ENCODE assay signal across 7 mouse cellular contexts in the genomic region with DNA sequence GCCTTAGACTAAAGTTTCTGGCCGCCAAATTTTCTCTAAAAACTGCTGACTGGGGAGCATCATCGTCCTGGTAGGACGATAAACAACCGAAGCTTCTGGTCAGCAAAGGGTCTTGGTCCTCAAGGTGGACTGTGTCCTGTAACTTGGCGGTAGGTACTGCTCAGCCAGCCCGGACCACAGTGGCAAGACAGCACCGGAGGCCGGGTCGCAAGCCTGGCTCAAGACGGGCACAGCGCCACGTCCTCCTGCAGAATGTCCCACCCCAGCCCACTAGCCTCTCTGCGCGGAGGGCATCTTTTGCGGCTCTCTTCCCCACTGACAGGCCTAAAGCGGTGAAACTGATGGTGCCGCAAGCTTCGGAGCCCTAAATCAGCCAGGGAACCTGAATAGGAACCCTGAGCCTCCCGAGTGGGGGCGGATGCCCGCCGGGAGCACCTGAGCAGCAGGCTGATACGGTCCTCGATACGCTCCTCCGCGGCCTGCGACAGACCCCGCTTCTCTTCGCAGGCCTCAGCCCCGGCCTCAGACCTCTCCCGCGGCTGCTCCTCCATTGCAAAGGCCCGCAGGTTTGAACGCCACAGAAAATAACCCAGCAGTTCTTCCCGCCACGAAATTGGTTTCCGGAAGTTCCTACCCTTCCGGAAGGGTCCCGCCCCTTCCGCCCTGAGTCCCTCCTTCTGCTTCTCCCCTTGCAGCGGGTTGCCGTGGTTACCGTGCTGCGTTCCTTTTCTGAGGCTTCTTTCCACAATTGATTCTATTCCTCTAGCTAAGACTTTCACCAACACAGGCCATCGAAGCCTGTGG. TPM values are rescaled to one million over a fixed set of nuclear protein-coding genes. Genes with fewer than 3 reads are reported as not detected.
DNase-seq lines count a peak whose midpoint lies in the region; ATAC-seq and TF ChIP-seq lines count a peak whose summit lies in the region.

TSS of gene Cenph (minus strand) at position 648 of the 804 bp plus-strand sequence.

- DNase-seq in adrenal gland, postnatal 25 days = peak; percentile 87
- peak; percentile 85 to 86 for DNase-seq in heart, adult 2 months
- DNase-seq in kidney, adult 8-10 months = peak; percentile 77 to 84
- DNase-seq in spleen, postnatal 10 days (ENCODE audit: low spot score in 2 of 2) = peak; percentile 74 to 92

- H3K79me2 ChIP-seq in heart, adult 2 months (replicated peaks; ENCODE audit: control insufficient read depth, insufficient read depth, low read length) = no peaks in the 10 kb centered on the region

- ATAC-seq in embryonic facial prominence, embryonic 12.5 days (ENCODE audit: insufficient number of reproducible peaks, insufficient read depth, low FRiP score, low TSS enrichment) = peak; percentile 81
- ATAC-seq in limb, embryonic 13.5 days (ENCODE audit: low FRiP score, low read depth) = peak; percentile 94
- peak; percentile 98 for ATAC-seq in midbrain, embryonic 16.5 days

- TF ChIP-seq EP300 in heart, adult 2 months (IDR thresholded peaks at IDR 0.05; ENCODE audit: insufficient read depth, low read depth, low read length) = 0 out of 2 replicates have a peak, but pooled peaks have one; percentile 10

- H3K9ac ChIP-seq in embryonic facial prominence, embryonic 12.5 days = peak within 1 kb of the TSS; percentile 70
- H3K9ac ChIP-seq in heart, adult 2 months (ENCODE audit: low read depth, low read length) = peak within 1 kb of the TSS; percentile 59
- H3K9ac ChIP-seq in limb, embryonic 13.5 days = peak within 1 kb of the TSS; percentile 84
- H3K9ac ChIP-seq in midbrain, embryonic 16.5 days (ENCODE audit: low read depth, low read length) = peak within 1 kb of the TSS; percentile 66

- H3K27me3 ChIP-seq in embryonic facial prominence, embryonic 12.5 days = no peaks in the 10 kb centered on the region
- H3K27me3 ChIP-seq in heart, adult 2 months (ENCODE audit: control insufficient read depth, insufficient read depth, low read length) = no peaks in the 10 kb centered on the region
- H3K27me3 ChIP-seq in limb, embryonic 13.5 days = no peaks in the 10 kb centered on the region
- no peaks in the 10 kb centered on the region for H3K27me3 ChIP-seq in midbrain, embryonic 16.5 days (ENCODE audit: control insufficient read depth, insufficient read depth, low read depth, low read length)

- 0 out of 2 replicates have a peak, but pooled peaks have one; percentile 29 for TF ChIP-seq POLR2A in heart, adult 2 months (IDR thresholded peaks at IDR 0.05; ENCODE audit: insufficient read depth, low read depth, low read length)

- 0 out of 2 replicates have a peak within 1 kb of the TSS, but pooled peaks have one; percentile 42 for H3K27ac ChIP-seq in embryonic facial prominence, embryonic 12.5 days
- H3K27ac ChIP-seq in heart, adult 2 months = peak within 1 kb of the TSS; percentile 3; the same call in 1 of the 2 replicates
- H3K27ac ChIP-seq in limb, embryonic 13.5 days = peak within 1 kb of the TSS; percentile 61; the same call in 1 of the 2 replicates
- peak within 1 kb of the TSS; percentile 33 for H3K27ac ChIP-seq in midbrain, embryonic 16.5 days (ENCODE audit: low read length)

- TF ChIP-seq CTCF in heart, adult 2 months (IDR thresholded peaks at IDR 0.05) = no peak

- peaks cover 16% of the 10 kb centered on the region for H3K4me1 ChIP-seq in embryonic facial prominence, embryonic 12.5 days
- peaks cover 1% of the 10 kb centered on the region; the same call in 1 of the 2 replicates for H3K4me1 ChIP-seq in heart, adult 2 months (ENCODE audit: control insufficient read depth, insufficient read depth, low read length)
- H3K4me1 ChIP-seq in limb, embryonic 13.5 days = peaks cover 20% of the 10 kb centered on the region
- peaks cover 11% of the 10 kb centered on the region for H3K4me1 ChIP-seq in midbrain, embryonic 16.5 days (ENCODE audit: control insufficient read depth, insufficient read depth, low read length)

- intact Hi-C loops in heart, adult 2 months (cut with DNase I) = loop anchor here (1.0 kb wide), 1 partner anchor 32 kb away; no protein-coding TSS in a partner anchor

- peaks cover 29% of the 10 kb centered on the region for H3K36me3 ChIP-seq in embryonic facial prominence, embryonic 12.5 days
- no peaks in the 10 kb centered on the region for H3K36me3 ChIP-seq in heart, adult 2 months (ENCODE audit: control insufficient read depth, insufficient read depth, low read length)
- peaks cover 36% of the 10 kb centered on the region for H3K36me3 ChIP-seq in limb, embryonic 13.5 days
- no peaks in the 10 kb centered on the region for H3K36me3 ChIP-seq in midbrain, embryonic 16.5 days (ENCODE audit: control insufficient read depth, insufficient read depth, low read length)

- WGBS in embryonic facial prominence, embryonic 12.5 days = under 1% methylated on average over 46 of the region's 46 CpGs
- WGBS in heart, adult 2 months = under 1% methylated on average over 46 of the region's 46 CpGs
- under 1% methylated on average over 46 of the region's 46 CpGs for WGBS in limb, embryonic 13.5 days
- under 1% methylated on average over 46 of the region's 46 CpGs for WGBS in midbrain, embryonic 16.5 days

- no peaks in the 10 kb centered on the region for H3K9me3 ChIP-seq in embryonic facial prominence, embryonic 12.5 days
- no peaks in the 10 kb centered on the region for H3K9me3 ChIP-seq in limb, embryonic 13.5 days
- no peaks in the 10 kb centered on the region for H3K9me3 ChIP-seq in midbrain, embryonic 16.5 days (replicated peaks; ENCODE audit: control insufficient read depth, low read length, poor library complexity, severe bottlenecking)

- peak within 1 kb of the TSS; percentile 87 for H3K4me3 ChIP-seq in embryonic facial prominence, embryonic 12.5 days
- H3K4me3 ChIP-seq in heart, adult 2 months = peak within 1 kb of the TSS; percentile 47
- peak within 1 kb of the TSS; percentile 90 for H3K4me3 ChIP-seq in limb, embryonic 13.5 days
- peak within 1 kb of the TSS; percentile 72 for H3K4me3 ChIP-seq in midbrain, embryonic 16.5 days (ENCODE audit: low read depth, low read length)

- peak within 1 kb of the TSS; percentile 89 for H3K4me2 ChIP-seq in embryonic facial prominence, embryonic 12.5 days (replicated peaks)
- H3K4me2 ChIP-seq in limb, embryonic 13.5 days (replicated peaks) = peak within 1 kb of the TSS; percentile 96
- peak within 1 kb of the TSS; percentile 99 for H3K4me2 ChIP-seq in midbrain, embryonic 16.5 days (ENCODE audit: low read length)

RNA-seq across cellular contexts. Expression of gene Cenph, which starts in this region (rescaled TPM):
- 2.1 and 2.5 TPM in 2 replicates for total RNA-seq in adrenal gland, postnatal 25 days (2021)
- 44.3 and 50.3 TPM in 2 replicates for polyA plus RNA-seq in embryonic facial prominence, embryonic 12.5 days (2016; fragmentation: Nextera tagmentation; extraction: Ambion mirVana)
- under 1 TPM in 1 of 2 experiments, not detected in 1; 0.23 TPM for total RNA-seq in heart, adult 2 months (2021)
- 0.08 TPM in 1 of 2 replicates, not detected in the other for polyA plus RNA-seq in heart, adult 2 months (2012; rRNA removed)
- 40.2 and 40.7 TPM in 2 replicates for polyA plus RNA-seq in limb, embryonic 13.5 days (2015; fragmentation: Nextera tagmentation; extraction: Ambion mirVana)
- 5.1 and 6.3 TPM in 2 replicates for polyA plus RNA-seq in midbrain, embryonic 16.5 days (2015; fragmentation: Nextera tagmentation; extraction: Ambion mirVana)

Comparison
In these comparisons a context has a peak if more than half of its experiments do, and no peak if none do; other contexts are left out.
1. Peak in every context shown above with its lines: DNase-seq, ATAC-seq, H3K4me3 ChIP-seq and H3K27ac ChIP-seq.
2. Peak in DNase-seq, H3K4me3 ChIP-seq, H3K27ac ChIP-seq and H3K9ac ChIP-seq in heart, adult 2 months; RNA of the gene not detected or under 1 TPM.
3. H3K27ac ChIP-seq: peak in every context shown above with its lines; median percentile 61 in limb, embryonic 13.5 days; 42 in embryonic facial prominence, embryonic 12.5 days; 33 in midbrain, embryonic 16.5 days; 3 in heart, adult 2 months.